In the genomic region with DNA sequence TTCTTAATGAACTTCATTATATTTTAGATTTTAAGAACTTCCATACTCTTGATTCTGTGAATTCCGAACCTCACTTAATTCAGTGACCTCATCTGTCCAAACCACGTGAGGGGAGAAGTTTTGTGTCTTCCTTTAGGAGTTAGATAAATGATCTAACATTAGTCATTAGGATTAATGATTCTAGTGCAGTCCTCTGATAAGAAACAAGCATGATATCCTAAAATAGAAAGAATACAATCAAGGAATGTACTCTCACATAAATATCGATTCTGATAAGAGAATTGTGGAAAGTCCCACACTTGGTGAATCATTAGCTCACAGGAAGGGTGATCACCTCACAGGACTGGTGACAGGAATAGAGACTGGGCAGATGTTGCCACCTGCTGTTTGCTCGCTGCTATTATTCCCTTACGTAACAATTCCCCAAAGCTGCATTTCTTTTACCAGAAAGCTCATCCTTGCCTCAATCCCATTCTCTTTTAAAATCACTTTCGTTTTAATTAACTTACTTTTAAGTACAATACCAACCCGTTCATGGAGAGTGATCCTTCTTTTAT, we compare ENCODE assay signal across 9 mouse cellular contexts. TPM values are rescaled to one million over a fixed set of nuclear protein-coding genes. Genes with fewer than 3 reads are reported as not detected.
DNase-seq lines count a peak whose midpoint lies in the region; ATAC-seq and TF ChIP-seq lines count a peak whose summit lies in the region.
"Had no signal": no experiment of that assay in that cellular context is flagged by ENCODE, and none has a peak within 500 bp of the region (broad histone marks: within the 10 kb centered on the region; RNA-seq: fewer than 3 reads in every experiment).

No protein-coding gene starts in this region.

- H3K27ac ChIP-seq in embryonic fibroblast, embryonic 13.5 days (ENCODE audit: insufficient read depth, low read length) = no peak overlapping the region
- H3K27ac ChIP-seq in lung, embryonic 16.5 days (ENCODE audit: low read length) = no peak overlapping the region
- H3K27ac ChIP-seq: heart, embryonic 13.5 days had no signal

- H3K27me3 ChIP-seq in lung, embryonic 16.5 days (ENCODE audit: control insufficient read depth, insufficient read depth, low read depth, low read length) = no peaks in the 10 kb centered on the region
- H3K27me3 ChIP-seq: heart, embryonic 13.5 days had no signal

- no peak overlapping the region for H3K4me3 ChIP-seq in embryonic fibroblast, embryonic 13.5 days (ENCODE audit: insufficient read depth, low read length)
- H3K4me3 ChIP-seq in lung, embryonic 16.5 days (ENCODE audit: low read length) = no peak overlapping the region
- H3K4me3 ChIP-seq: heart, embryonic 13.5 days had no signal

- peak; percentile 86 to 90 for ATAC-seq in hematopoietic stem cell, adult 5-6 weeks (replicated peaks in 1 of 2; ENCODE audit: insufficient read depth in 1 of 2, low FRiP score in 2 of 2, low TSS enrichment in 1 of 2, low read depth in 1 of 2, poor library complexity in 2 of 2, severe bottlenecking in 2 of 2)
- peak; percentile 55; the same call in 1 of the 2 replicates for ATAC-seq in lung, embryonic 16.5 days (ENCODE audit: low read depth)

- H3K36me3 ChIP-seq in lung, embryonic 16.5 days (ENCODE audit: control insufficient read depth, insufficient read depth, low read length) = no peaks in the 10 kb centered on the region
- H3K36me3 ChIP-seq: heart, embryonic 13.5 days had no signal

- H3K9ac ChIP-seq in lung, embryonic 16.5 days (ENCODE audit: low read length) = no peak overlapping the region
- H3K9ac ChIP-seq: heart, embryonic 13.5 days had no signal

- 6% methylated on average over 7 of the region's 7 CpGs for WGBS in lung, embryonic 16.5 days

- H3K4me1 ChIP-seq in embryonic fibroblast, embryonic 13.5 days (ENCODE audit: control insufficient read depth, insufficient read depth, low read length) = no peaks in the 10 kb centered on the region; the same call in 1 of the 2 replicates
- H3K4me1 ChIP-seq in lung, embryonic 16.5 days (replicated peaks; ENCODE audit: control insufficient read depth, insufficient read depth, low read length) = no peaks in the 10 kb centered on the region

- peak; percentile 67 for DNase-seq in ES-CJ7 (ENCODE audit: low read depth, low spot score)
- DNase-seq in adrenal gland, postnatal 10 days = peak; percentile 64
- peak; percentile 76 for DNase-seq in layer of hippocampus, adult 11-12 months (ENCODE audit: low spot score)
- DNase-seq in retina, embryonic 14.5 days (ENCODE audit: low spot score) = peak; percentile 74
- DNase-seq in urinary bladder, adult 2 months (ENCODE audit: low spot score) = no peak

- TF ChIP-seq POLR2A in embryonic fibroblast, embryonic 13.5 days (IDR thresholded peaks at IDR 0.05; ENCODE audit: low read depth, low read length) = no peak

- H3K9me3 ChIP-seq in lung, embryonic 16.5 days (ENCODE audit: control insufficient read depth, low read length) = no peaks in the 10 kb centered on the region
- H3K9me3 ChIP-seq: heart, embryonic 13.5 days had no signal

- TF ChIP-seq CTCF in embryonic fibroblast, embryonic 13.5 days (IDR thresholded peaks at IDR 0.05; ENCODE audit: borderline replicate concordance, insufficient read depth, low read length) = peak; percentile 63; the same call in 1 of the 2 replicates

- H3K4me2 ChIP-seq in lung, embryonic 16.5 days (ENCODE audit: low read depth, low read length) = no peak overlapping the region
- H3K4me2 ChIP-seq: heart, embryonic 13.5 days had no signal

RNA-seq across cellular contexts. Expression of gene Lgsn, which starts 22.3 kb away (rescaled TPM):
- not detected for total RNA-seq in adrenal gland, postnatal 10 days (2021)
- polyA plus RNA-seq in embryonic fibroblast, embryonic 13.5 days (2011; ENCODE audit: insufficient read length, low read depth, missing spikeins) = not detected in 2 replicates
- total RNA-seq in hematopoietic stem cell, adult 5-6 weeks (2017) = not detected in 2 replicates
- not detected in 2 replicates for polyA plus RNA-seq in lung, embryonic 16.5 days (2015; fragmentation: Nextera tagmentation; extraction: Ambion mirVana)
- not detected in 2 replicates for polyA plus RNA-seq in urinary bladder, adult 2 months (2012; rRNA removed)
- polyA plus RNA-seq: heart, embryonic 13.5 days had no signal
